ENCODE assay signal across 18 mouse cellular contexts in genomic region chr10:118003179-118003578, GRCm38 (mm10).
DNase-seq lines count a peak whose midpoint lies in the region; ATAC-seq lines count a peak whose summit lies in the region.
"Had no signal": no experiment of that assay in that cellular context is flagged by ENCODE, and none has a peak within 500 bp of the region (broad histone marks: within the 10 kb centered on the region; RNA-seq: fewer than 3 reads in every experiment).

No protein-coding gene starts in this region.

- no peak for DNase-seq in embryonic facial prominence, embryonic 10.5 days (ENCODE audit: low spot score)
- no peak for DNase-seq in heart, postnatal 14 days
- DNase-seq in neural tube, embryonic 10.5 days (ENCODE audit: extremely low spot score, low spot score) = no peak
- peak; percentile 41 for DNase-seq in telencephalon, adult 2 months (ENCODE audit: low read depth, low spot score)
- no peak for DNase-seq in kidney, postnatal 36 days
- DNase-seq: gastrocnemius, adult 2 months; kidney, postnatal 10 days; lung, adult 18-20 months; lung, postnatal 4 days had no signal

- 79% methylated on average over 10 of the region's 10 CpGs for WGBS in embryonic facial prominence, embryonic 12.5 days
- 88% methylated on average over 10 of the region's 10 CpGs for WGBS in embryonic facial prominence, embryonic 10.5 days
- WGBS in heart, embryonic 13.5 days = 61% methylated on average over 10 of the region's 10 CpGs
- WGBS in neural tube, embryonic 13.5 days = 85% methylated on average over 10 of the region's 10 CpGs

- H3K27me3 ChIP-seq in embryonic facial prominence, embryonic 12.5 days = no peaks in the 10 kb centered on the region
- no peaks in the 10 kb centered on the region for H3K27me3 ChIP-seq in embryonic facial prominence, embryonic 10.5 days (replicated peaks; ENCODE audit: low read depth, poor library complexity, severe bottlenecking)
- no peaks in the 10 kb centered on the region for H3K27me3 ChIP-seq in heart, embryonic 13.5 days (replicated peaks)
- no peaks in the 10 kb centered on the region for H3K27me3 ChIP-seq in neural tube, embryonic 13.5 days

- ATAC-seq in embryonic facial prominence, embryonic 12.5 days (ENCODE audit: insufficient number of reproducible peaks, insufficient read depth, low FRiP score, low TSS enrichment) = no peak
- ATAC-seq in heart, embryonic 13.5 days (ENCODE audit: extremely low read depth, insufficient number of reproducible peaks, low FRiP score, low TSS enrichment) = no peak
- ATAC-seq in neural tube, embryonic 13.5 days (ENCODE audit: low read depth) = no peak
- ATAC-seq: CD4-positive, CD25-positive, alpha-beta regulatory T cell, adult 4 months; intestine, embryonic 16.5 days had no signal

- peaks cover 10% of the 10 kb centered on the region; the same call in 1 of the 2 replicates for H3K4me1 ChIP-seq in embryonic facial prominence, embryonic 12.5 days
- peaks cover 24% of the 10 kb centered on the region for H3K4me1 ChIP-seq in embryonic facial prominence, embryonic 10.5 days
- H3K4me1 ChIP-seq in heart, embryonic 13.5 days = peaks cover 35% of the 10 kb centered on the region
- H3K4me1 ChIP-seq in neural tube, embryonic 13.5 days (replicated peaks) = peaks cover 11% of the 10 kb centered on the region; the same call in 1 of the 2 replicates
- H3K4me1 ChIP-seq: midbrain, embryonic 10.5 days had no signal

- no peak overlapping the region for H3K9ac ChIP-seq in embryonic facial prominence, embryonic 12.5 days
- H3K9ac ChIP-seq in heart, embryonic 13.5 days = no peak overlapping the region
- H3K9ac ChIP-seq in neural tube, embryonic 13.5 days = no peak overlapping the region

- H3K27ac ChIP-seq in embryonic facial prominence, embryonic 12.5 days = 0 out of 2 replicates have a peak overlapping the region, but pooled peaks have one; percentile 5
- H3K27ac ChIP-seq in embryonic facial prominence, embryonic 10.5 days (replicated peaks) = no peak overlapping the region
- H3K27ac ChIP-seq in heart, embryonic 13.5 days (replicated peaks) = peak overlapping the region; percentile 87
- H3K27ac ChIP-seq in neural tube, embryonic 13.5 days (replicated peaks) = peak overlapping the region; percentile 42; the same call in 1 of the 2 replicates
- H3K27ac ChIP-seq: gastrocnemius, adult 2 months; midbrain, embryonic 10.5 days; stomach, postnatal 0 days had no signal

- no peaks in the 10 kb centered on the region for H3K9me3 ChIP-seq in embryonic facial prominence, embryonic 12.5 days
- no peaks in the 10 kb centered on the region for H3K9me3 ChIP-seq in embryonic facial prominence, embryonic 10.5 days
- no peaks in the 10 kb centered on the region for H3K9me3 ChIP-seq in heart, embryonic 13.5 days
- no peaks in the 10 kb centered on the region for H3K9me3 ChIP-seq in neural tube, embryonic 13.5 days
- H3K9me3 ChIP-seq: midbrain, embryonic 10.5 days had no signal

- intact Hi-C loops in heart, postnatal 14 days (cut with DNase I) = loop anchor here (5.0 kb wide), 1 partner anchor 109 kb away; no protein-coding TSS in a partner anchor

- H3K36me3 ChIP-seq in embryonic facial prominence, embryonic 12.5 days = no peaks in the 10 kb centered on the region
- no peaks in the 10 kb centered on the region for H3K36me3 ChIP-seq in embryonic facial prominence, embryonic 10.5 days (replicated peaks)
- H3K36me3 ChIP-seq in heart, embryonic 13.5 days = no peaks in the 10 kb centered on the region
- no peaks in the 10 kb centered on the region for H3K36me3 ChIP-seq in neural tube, embryonic 13.5 days
- H3K36me3 ChIP-seq: G1E; midbrain, embryonic 10.5 days had no signal

- no peak overlapping the region for H3K4me2 ChIP-seq in embryonic facial prominence, embryonic 12.5 days (replicated peaks)
- H3K4me2 ChIP-seq in heart, embryonic 13.5 days = 0 out of 2 replicates have a peak overlapping the region, but pooled peaks have one; percentile 39
- H3K4me2 ChIP-seq in neural tube, embryonic 13.5 days = no peak overlapping the region

- no peak overlapping the region for H3K4me3 ChIP-seq in embryonic facial prominence, embryonic 12.5 days
- no peak overlapping the region for H3K4me3 ChIP-seq in embryonic facial prominence, embryonic 10.5 days
- H3K4me3 ChIP-seq in heart, embryonic 13.5 days = no peak overlapping the region
- no peak overlapping the region for H3K4me3 ChIP-seq in neural tube, embryonic 13.5 days
- H3K4me3 ChIP-seq: erythroblast, embryonic 14.5 days; gastrocnemius, adult 2 months; midbrain, embryonic 10.5 days had no signal
